Mouse (Mus musculus): ENCODE data around the gene Tgfa. TPM values are rescaled to one million over a fixed set of nuclear protein-coding genes. Genes with fewer than 3 reads are reported as not detected.

Gene Tgfa
- polyA plus RNA-seq, 1 experiment = 0.49 TPM

- no peak overlapping the region for H3K27ac ChIP-seq (ENCODE audit: insufficient read depth, low read length)
- WGBS = 78% methylated on average over 7 of the region's 7 CpGs
- H3K4me1 ChIP-seq (ENCODE audit: control insufficient read depth, insufficient read depth, insufficient read length) = peaks cover 7% of the 10 kb centered on the region; the same call in 1 of the 2 replicates
- no peak for TF ChIP-seq POLR2A (IDR thresholded peaks at IDR 0.05; ENCODE audit: low read depth, low read length)
- TF ChIP-seq CTCF (IDR thresholded peaks at IDR 0.05; ENCODE audit: extremely low read depth, insufficient read depth, insufficient read length, insufficient replicate concordance) = no peak
- H3K27me3 ChIP-seq (ENCODE audit: control insufficient read depth, insufficient read depth, low read length) = no peaks in the 10 kb centered on the region
- no peaks in the 10 kb centered on the region for H3K36me3 ChIP-seq (ENCODE audit: control insufficient read depth, insufficient read depth, low read length)
- no peak overlapping the region for H3K4me3 ChIP-seq (ENCODE audit: extremely low read depth, insufficient read depth, insufficient read length)
- DNase-seq (ENCODE audit: low read depth in 1 of 2, low spot score in 2 of 2) = no peak
Measured at GRCm38 (mm10) chr6:86203101-86203500, 8.1 kb downstream of the Tgfa start.

- Histone ChIP-seq H3K27me3 (ENCODE audit: control insufficient read depth, insufficient read depth, low read length) (no peaks in the 10 kb centered on the region), H3K4me3 (ENCODE audit: extremely low read depth, insufficient read depth, insufficient read length) (no peak overlapping the region), H3K27ac (ENCODE audit: insufficient read depth, low read length) (no peak overlapping the region), H3K4me1 (ENCODE audit: control insufficient read depth, insufficient read depth, insufficient read length) (peaks cover 7% of the 10 kb centered on the region; the same call in 1 of the 2 replicates), H3K36me3 (ENCODE audit: control insufficient read depth, insufficient read depth, low read length) (no peaks in the 10 kb centered on the region)
- DNase-seq (ENCODE audit: low read depth in 1 of 2, low spot score in 2 of 2) = no peak
- TF ChIP-seq POLR2A (IDR thresholded peaks at IDR 0.05; ENCODE audit: low read depth, low read length) (no peak), CTCF (IDR thresholded peaks at IDR 0.05; ENCODE audit: extremely low read depth, insufficient read depth, insufficient read length, insufficient replicate concordance) (no peak)
- WGBS = 87% methylated on average over 6 of the region's 6 CpGs
Measured at GRCm38 (mm10) chr6:86206014-86206413, 11.0 kb downstream of the Tgfa start.

DNA sequence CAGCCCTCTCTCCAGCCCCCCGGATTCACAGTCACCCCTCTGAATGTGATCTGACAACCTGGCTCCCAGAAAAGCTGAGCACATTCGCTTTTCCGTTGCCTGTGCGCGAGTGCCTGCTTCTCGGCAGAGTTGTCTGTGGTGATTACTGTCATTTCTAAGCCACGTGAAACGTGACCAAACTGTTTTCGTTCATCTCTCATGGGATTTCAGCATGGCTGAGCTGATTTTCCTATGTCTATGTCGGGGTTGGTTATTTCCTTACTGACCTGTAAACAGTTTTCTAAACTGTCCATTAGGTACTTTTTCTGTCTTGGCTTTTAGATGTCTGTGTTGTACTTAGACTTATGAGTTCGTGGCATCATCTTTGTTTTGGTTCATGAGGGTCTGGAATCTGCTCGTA lies 12.0 kb downstream of the Tgfa start:
- Histone ChIP-seq H3K27me3 (ENCODE audit: control insufficient read depth, insufficient read depth, low read length) (no peaks in the 10 kb centered on the region), H3K4me1 (ENCODE audit: control insufficient read depth, insufficient read depth, insufficient read length) (peaks cover 7% of the 10 kb centered on the region; the same call in 1 of the 2 replicates), H3K27ac (ENCODE audit: insufficient read depth, low read length) (no peak overlapping the region), H3K36me3 (ENCODE audit: control insufficient read depth, insufficient read depth, low read length) (no peaks in the 10 kb centered on the region), H3K4me3 (ENCODE audit: extremely low read depth, insufficient read depth, insufficient read length) (no peak overlapping the region; the same call in 1 of the 2 replicates)
- no peak for DNase-seq (ENCODE audit: low read depth in 1 of 2, low spot score in 2 of 2)
- TF ChIP-seq POLR2A (IDR thresholded peaks at IDR 0.05; ENCODE audit: low read depth, low read length) = no peak
- no peak for TF ChIP-seq CTCF (IDR thresholded peaks at IDR 0.05; ENCODE audit: extremely low read depth, insufficient read depth, insufficient read length, insufficient replicate concordance)
- 60% methylated on average over 12 of the region's 12 CpGs for WGBS

DNA sequence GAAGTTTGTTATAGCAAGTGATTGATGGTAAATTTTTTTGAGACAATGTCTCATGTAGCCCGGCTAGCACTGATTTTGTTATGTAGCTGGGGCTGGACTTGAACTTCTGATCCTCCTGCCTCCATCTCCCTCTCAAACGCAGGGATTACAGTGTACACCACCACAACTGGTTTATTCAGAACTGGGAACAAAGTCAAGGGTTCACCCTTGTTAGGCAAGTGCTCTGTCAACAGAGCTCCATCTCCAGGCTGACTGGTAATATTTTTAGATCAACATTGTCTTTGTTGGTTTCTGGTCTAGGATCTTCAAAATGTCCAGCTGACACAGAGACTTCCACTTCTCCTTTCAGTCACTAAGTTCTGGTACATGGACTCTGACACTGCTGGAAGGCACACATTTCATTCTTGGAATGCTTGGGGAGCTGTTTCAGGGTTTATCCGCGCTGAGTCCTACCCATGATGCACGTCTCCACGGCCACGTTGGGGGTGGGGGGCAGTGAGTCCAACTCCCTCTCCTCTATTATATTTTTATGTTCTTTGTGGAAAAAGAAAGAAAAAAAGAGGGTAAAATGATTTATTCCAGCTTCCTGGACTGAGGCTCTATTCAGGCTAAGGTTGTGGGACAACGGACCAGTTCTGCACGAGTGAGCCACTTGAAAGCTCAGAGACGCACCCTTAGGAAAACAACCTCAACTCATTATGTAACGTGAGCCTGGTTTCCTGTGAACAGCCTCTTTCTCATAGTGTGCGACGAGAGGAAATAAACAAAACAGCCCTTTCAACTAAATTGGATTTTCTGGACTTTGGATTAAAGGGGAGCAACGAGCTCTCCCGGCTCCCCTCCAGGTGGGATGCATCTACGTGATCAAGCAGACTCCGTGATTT lies 14.4 kb downstream of the Tgfa start:
- no peak for TF ChIP-seq POLR2A (IDR thresholded peaks at IDR 0.05; ENCODE audit: low read depth, low read length)
- no peak for TF ChIP-seq CTCF (IDR thresholded peaks at IDR 0.05; ENCODE audit: extremely low read depth, insufficient read depth, insufficient read length, insufficient replicate concordance)
- Histone ChIP-seq H3K4me3 (ENCODE audit: extremely low read depth, insufficient read depth, insufficient read length) (no peak overlapping the region), H3K27ac (ENCODE audit: insufficient read depth, low read length) (no peak overlapping the region), H3K36me3 (ENCODE audit: control insufficient read depth, insufficient read depth, low read length) (no peaks in the 10 kb centered on the region), H3K27me3 (ENCODE audit: control insufficient read depth, insufficient read depth, low read length) (no peaks in the 10 kb centered on the region), H3K4me1 (ENCODE audit: control insufficient read depth, insufficient read depth, insufficient read length) (peaks cover 7% of the 10 kb centered on the region; the same call in 1 of the 2 replicates)
- DNase-seq (ENCODE audit: low read depth in 1 of 2, low spot score in 2 of 2) = no peak
- WGBS = 44% methylated on average over 17 of the region's 17 CpGs

DNA sequence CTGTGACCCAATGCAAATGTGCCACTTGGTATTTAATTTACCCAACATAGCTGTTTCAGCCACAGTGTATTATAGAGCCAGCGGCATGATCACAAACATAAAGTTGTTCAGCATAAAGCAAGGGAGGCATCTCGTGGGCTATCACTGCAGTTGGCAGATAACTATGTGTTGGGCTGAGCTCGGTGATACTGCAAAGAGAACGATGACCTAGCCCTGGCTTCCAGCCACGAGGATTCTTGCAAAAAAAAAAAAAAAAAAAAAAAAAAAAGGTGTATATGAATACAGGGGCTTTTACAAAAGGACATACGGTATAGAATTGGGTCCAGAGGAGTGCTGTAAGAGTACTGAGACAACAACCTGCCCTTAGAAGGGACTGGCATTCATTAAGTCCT lies 15.0 kb downstream of the Tgfa start:
- 59% methylated on average over 6 of the region's 6 CpGs for WGBS

GRCm38 (mm10) chr6:86210619-86211018 lies 15.6 kb downstream of the Tgfa start:
- no peak for DNase-seq (ENCODE audit: low read depth in 1 of 2, low spot score in 2 of 2)
- H3K4me1 ChIP-seq (ENCODE audit: control insufficient read depth, insufficient read depth, insufficient read length) = peaks cover 7% of the 10 kb centered on the region; the same call in 1 of the 2 replicates
- no peak overlapping the region for H3K27ac ChIP-seq (ENCODE audit: insufficient read depth, low read length)
- WGBS = 90% methylated on average over 3 of the region's 3 CpGs
- no peak overlapping the region for H3K4me3 ChIP-seq (ENCODE audit: extremely low read depth, insufficient read depth, insufficient read length)
- TF ChIP-seq POLR2A (IDR thresholded peaks at IDR 0.05; ENCODE audit: low read depth, low read length) (no peak), CTCF (IDR thresholded peaks at IDR 0.05; ENCODE audit: extremely low read depth, insufficient read depth, insufficient read length, insufficient replicate concordance) (no peak)
- H3K36me3 ChIP-seq (ENCODE audit: control insufficient read depth, insufficient read depth, low read length) = no peaks in the 10 kb centered on the region
- H3K27me3 ChIP-seq (ENCODE audit: control insufficient read depth, insufficient read depth, low read length) = no peaks in the 10 kb centered on the region

More for the DNA sequence above, 15.0 kb downstream of the Tgfa start:
- Histone ChIP-seq H3K36me3 (ENCODE audit: control insufficient read depth, insufficient read depth, low read length) (no peaks in the 10 kb centered on the region), H3K4me3 (ENCODE audit: extremely low read depth, insufficient read depth, insufficient read length) (no peak overlapping the region), H3K27ac (ENCODE audit: insufficient read depth, low read length) (no peak overlapping the region), H3K4me1 (ENCODE audit: control insufficient read depth, insufficient read depth, insufficient read length) (peaks cover 7% of the 10 kb centered on the region; the same call in 1 of the 2 replicates), H3K27me3 (ENCODE audit: control insufficient read depth, insufficient read depth, low read length) (no peaks in the 10 kb centered on the region)
- no peak for DNase-seq (ENCODE audit: low read depth in 1 of 2, low spot score in 2 of 2)
- TF ChIP-seq POLR2A (IDR thresholded peaks at IDR 0.05; ENCODE audit: low read depth, low read length) = no peak
- TF ChIP-seq CTCF (IDR thresholded peaks at IDR 0.05; ENCODE audit: extremely low read depth, insufficient read depth, insufficient read length, insufficient replicate concordance) = no peak

Data from spleen, adult 2 months (tissue).